Mouse (Mus musculus): ENCODE data around the gene Lpin1. TPM values are rescaled to one million over a fixed set of nuclear protein-coding genes. Genes with fewer than 3 reads are reported as not detected.

Lpin1 gene
- polyA plus RNA-seq, 1 experiment = 258 TPM

DNA sequence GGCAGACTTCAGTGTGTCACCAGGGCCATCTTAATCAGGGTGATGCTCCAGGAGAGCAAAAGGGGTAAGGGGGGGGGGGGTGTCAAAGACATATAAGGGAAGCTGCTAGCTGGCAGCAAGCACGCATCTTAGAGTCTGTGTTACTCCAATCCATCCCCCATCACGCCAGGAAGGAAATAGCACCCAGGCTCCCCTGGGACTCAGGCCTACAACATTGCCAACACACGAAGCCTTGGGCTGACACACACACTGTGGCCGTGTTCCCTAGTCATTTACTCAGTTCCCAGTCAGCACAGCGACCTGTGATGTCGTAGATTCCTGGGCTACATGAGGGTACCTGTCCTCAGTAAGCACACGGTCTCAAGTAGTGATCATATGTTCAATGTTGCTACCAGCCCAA lies 17.8 kb downstream of the Lpin1 start:
- Histone ChIP-seq H3K27ac (replicated peaks; ENCODE audit: low read depth, low read length) (peak overlapping the region; percentile 66), H3K4me3 (ENCODE audit: insufficient read depth, low read depth, low read length) (no peak overlapping the region), H3K4me1 (ENCODE audit: control insufficient read depth, insufficient read depth, insufficient read length, low read length) (peaks cover 14% of the 10 kb centered on the region)

DNA sequence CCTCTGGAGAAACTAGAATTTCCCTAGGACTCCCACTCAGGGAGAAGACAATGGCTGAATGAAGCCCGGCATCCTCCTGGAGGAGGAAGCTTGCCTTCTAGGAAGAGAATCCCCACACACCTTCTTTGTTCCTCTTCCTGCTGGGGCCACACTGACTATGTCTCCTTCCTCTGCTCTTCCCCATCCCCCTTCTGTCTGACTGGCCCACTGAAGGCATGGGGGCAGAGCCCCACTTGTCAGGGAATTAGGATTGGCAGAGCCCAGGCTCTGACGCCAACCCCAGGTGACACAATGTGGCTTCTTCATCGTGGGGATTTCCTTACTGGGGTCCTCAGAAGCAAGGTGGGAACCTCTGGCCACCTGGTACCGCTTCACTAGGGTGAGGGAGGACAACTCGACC lies 18.3 kb downstream of the Lpin1 start:
- Histone ChIP-seq H3K4me3 (ENCODE audit: insufficient read depth, low read depth, low read length) (0 out of 2 replicates have a peak overlapping the region, but pooled peaks have one; percentile 59), H3K27ac (replicated peaks; ENCODE audit: low read depth, low read length) (no peak overlapping the region), H3K4me1 (ENCODE audit: control insufficient read depth, insufficient read depth, insufficient read length, low read length) (peaks cover 14% of the 10 kb centered on the region)

DNA sequence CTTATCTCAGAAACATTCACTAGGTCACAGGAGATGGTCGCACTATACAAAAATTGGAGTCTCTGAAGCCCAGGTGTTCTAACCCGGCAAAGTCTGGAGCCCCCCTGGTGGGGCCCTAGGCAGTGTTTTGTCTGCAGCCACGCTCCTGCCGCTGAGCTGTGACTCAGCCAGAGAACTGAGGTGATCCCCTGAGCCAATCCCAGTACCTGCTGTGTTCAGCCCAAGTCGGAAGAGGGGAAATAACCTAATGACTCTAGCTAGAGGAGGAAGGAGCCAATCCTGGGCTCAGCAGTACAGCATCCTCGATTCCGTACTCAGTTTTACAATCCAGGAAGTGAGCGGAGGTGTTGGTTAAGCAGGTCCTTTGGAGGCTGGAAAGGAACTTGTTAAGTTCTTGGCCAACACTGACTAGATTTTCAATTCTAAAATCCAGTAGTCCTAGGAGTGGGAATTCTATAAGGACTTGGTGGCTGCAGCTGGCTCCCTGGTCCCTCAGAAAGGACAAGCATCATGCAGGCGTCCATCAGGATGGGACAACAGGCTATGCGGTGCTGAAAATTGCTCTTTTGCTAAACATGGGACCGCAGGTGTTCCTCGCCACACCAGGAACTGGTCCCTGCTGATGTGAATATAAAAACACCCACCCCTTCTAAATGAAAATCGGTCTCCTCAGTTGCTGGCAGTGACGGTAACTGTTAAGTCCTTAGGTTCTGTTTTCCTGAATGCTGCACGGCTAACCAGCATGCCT lies 19.1 kb downstream of the Lpin1 start:
- H3K4me1 ChIP-seq (ENCODE audit: control insufficient read depth, insufficient read depth, insufficient read length, low read length) = peaks cover 14% of the 10 kb centered on the region
- H3K4me3 ChIP-seq (ENCODE audit: insufficient read depth, low read depth, low read length) = peak overlapping the region; percentile 59
- H3K27ac ChIP-seq (replicated peaks; ENCODE audit: low read depth, low read length) = peak overlapping the region; percentile 20; the same call in 1 of the 2 replicates

DNA sequence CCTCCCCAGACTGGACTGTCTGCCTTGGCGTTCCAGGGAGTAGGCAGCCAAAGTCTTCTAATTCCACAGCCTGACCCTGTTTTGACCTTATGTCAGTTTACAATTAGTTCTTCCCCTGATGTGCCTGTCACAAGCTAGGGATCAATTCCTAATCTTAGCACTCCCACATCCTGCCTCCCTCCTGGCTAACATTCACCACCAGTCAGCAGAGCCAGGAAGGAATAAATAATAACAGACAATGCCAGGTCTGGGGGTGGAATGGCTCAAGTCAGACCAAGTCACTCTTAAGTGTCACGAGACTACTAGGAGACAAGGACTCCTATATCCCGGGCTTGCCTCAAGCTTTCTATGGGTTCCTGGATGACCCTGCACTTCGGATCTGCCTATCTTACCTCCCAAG lies 20.8 kb downstream of the Lpin1 start:
- H3K27ac ChIP-seq (replicated peaks; ENCODE audit: low read depth, low read length) = peak overlapping the region; percentile 40
- peaks cover 14% of the 10 kb centered on the region for H3K4me1 ChIP-seq (ENCODE audit: control insufficient read depth, insufficient read depth, insufficient read length, low read length)
- H3K4me3 ChIP-seq (ENCODE audit: insufficient read depth, low read depth, low read length) = no peak overlapping the region

DNA sequence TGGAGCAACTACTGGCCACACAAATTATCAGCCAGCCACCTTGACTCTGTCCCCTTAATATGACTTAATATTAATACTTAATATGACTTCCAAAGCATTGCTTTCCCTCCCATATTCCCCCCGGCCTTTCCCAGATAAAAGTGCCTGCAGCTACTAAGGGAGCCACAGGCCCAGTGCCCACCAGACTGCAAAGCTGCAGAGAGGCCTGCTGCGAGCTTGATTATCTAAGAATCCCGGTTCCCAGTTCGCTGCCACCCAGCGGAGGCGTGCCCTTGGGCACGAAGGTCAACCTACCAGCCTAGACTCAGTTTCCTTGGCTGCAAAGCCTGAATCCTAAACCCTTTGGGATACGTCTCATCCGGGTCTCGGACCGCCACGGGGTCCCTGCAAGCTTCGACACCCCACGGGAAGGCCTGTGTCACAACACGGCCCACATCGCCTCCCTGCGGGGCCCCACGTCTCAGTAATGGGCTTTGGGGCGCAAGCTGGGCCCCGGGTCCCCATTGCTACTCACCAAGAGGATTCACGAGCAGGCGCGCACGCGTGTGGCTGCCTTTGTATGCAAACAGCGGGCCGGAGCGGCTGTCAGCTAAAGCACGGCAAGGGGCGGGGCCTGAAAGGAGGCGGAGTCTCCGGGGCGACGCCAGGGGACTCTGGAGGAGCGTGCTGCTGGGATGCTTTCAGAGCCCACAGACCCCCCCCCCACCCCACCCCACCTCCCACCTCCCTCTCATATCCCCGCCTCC lies 21.4 kb downstream of the Lpin1 start:
- Histone ChIP-seq H3K4me3 (ENCODE audit: insufficient read depth, low read depth, low read length) (peak overlapping the region; percentile 99), H3K4me1 (ENCODE audit: control insufficient read depth, insufficient read depth, insufficient read length, low read length) (peaks cover 14% of the 10 kb centered on the region), H3K27ac (replicated peaks; ENCODE audit: low read depth, low read length) (peak overlapping the region; percentile 94)

DNA sequence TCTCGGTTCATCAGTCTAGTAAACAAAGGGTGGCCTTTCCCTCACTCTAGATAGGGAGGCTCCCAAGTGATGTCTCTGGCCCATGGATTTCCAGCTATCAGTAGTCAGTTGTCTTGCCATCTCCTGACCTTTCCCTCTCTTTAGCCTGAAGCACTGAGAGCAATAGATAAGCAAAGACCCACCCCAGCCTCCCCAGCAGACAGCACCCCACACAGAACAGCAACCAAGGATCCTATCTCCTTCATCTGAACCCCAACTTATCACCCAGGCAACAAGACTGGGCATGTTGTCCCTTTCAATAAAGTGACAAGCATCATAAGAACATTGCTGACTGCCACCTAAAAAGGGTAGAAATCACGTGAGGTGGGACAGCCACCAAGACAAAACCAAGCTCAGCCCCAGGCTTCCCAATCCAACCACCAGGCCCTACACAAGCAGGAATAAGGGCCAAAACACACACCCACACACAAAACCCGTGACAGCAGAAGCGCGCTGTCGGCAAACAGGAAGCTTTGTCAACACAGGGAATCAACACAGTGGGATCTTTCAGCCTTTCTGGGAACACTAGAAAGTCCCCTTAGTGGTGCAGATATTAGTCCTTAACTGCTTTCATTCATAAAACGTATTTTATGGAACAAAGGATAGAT lies 22.2 kb downstream of the Lpin1 start:
- Histone ChIP-seq H3K4me1 (ENCODE audit: control insufficient read depth, insufficient read depth, insufficient read length, low read length) (peaks cover 13% of the 10 kb centered on the region), H3K4me3 (ENCODE audit: insufficient read depth, low read depth, low read length) (peak overlapping the region; percentile 99), H3K27ac (replicated peaks; ENCODE audit: low read depth, low read length) (peak overlapping the region; percentile 94)

DNA sequence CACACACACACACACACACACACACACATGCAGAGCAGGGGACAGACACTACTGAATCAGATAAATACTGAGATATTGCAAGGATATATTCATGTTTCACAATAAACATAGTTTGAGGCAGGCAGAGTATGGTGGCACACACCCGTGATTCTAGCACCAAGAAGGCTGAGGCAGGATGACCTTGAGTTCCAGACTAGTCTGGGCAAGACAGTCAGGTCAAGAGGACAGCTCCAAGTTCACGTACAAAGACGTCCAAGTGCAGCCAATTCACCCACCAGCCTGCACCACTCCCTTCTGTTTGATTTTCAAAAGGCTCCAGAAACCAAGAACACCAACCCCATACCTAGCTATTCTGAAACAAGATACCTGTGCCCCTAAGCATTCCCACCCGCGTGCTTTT lies 23.0 kb downstream of the Lpin1 start:
- H3K4me3 ChIP-seq (ENCODE audit: insufficient read depth, low read depth, low read length) = peak overlapping the region; percentile 99
- peak overlapping the region; percentile 94 for H3K27ac ChIP-seq (replicated peaks; ENCODE audit: low read depth, low read length)
- peaks cover 7% of the 10 kb centered on the region for H3K4me1 ChIP-seq (ENCODE audit: control insufficient read depth, insufficient read depth, insufficient read length, low read length)

DNA sequence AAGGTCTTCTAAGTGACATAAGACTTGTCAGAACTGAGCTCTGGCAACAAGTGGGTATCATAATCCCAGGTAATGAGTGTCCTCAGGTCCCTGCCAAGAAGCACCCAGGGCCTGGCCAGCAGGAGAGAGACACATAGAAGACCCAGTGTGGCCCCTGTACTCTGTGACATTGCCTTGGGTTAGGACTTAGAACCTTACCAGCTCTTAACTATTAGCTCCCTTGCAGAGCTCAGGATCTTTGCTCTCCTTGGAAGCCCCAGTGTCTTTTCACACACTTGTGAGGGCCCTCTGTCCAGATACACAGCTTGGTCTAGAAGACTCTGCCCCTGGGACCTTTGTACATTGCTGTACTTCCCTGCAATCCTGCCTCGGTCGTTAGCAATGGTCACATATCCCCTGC lies 23.7 kb downstream of the Lpin1 start:
- Histone ChIP-seq H3K4me3 (ENCODE audit: insufficient read depth, low read depth, low read length) (peak overlapping the region; percentile 99), H3K4me1 (ENCODE audit: control insufficient read depth, insufficient read depth, insufficient read length, low read length) (peaks cover 5% of the 10 kb centered on the region), H3K27ac (replicated peaks; ENCODE audit: low read depth, low read length) (peak overlapping the region; percentile 94)

DNA sequence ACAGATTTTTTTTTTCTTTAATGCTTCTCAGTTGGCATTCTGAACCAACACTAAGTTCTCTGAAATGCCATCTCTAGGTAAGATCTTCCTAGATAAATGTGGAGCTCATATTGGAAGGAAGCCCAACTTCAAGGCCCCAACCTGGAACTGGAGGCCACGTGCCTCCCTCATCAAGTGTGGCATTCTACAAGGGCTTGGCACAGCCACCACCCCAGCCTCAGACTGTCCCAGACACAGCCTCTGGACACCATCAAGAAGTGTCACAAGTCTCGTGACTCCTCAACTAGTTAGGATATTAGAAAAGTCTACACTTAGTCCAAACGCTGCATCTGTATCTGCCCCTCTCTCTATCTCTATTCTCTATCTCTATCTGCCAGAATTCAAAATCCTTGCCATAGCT lies 25.8 kb downstream of the Lpin1 start:
- H3K4me3 ChIP-seq (ENCODE audit: insufficient read depth, low read depth, low read length) = peak overlapping the region; percentile 99
- peaks cover 6% of the 10 kb centered on the region for H3K4me1 ChIP-seq (ENCODE audit: control insufficient read depth, insufficient read depth, insufficient read length, low read length)
- H3K27ac ChIP-seq (replicated peaks; ENCODE audit: low read depth, low read length) = peak overlapping the region; percentile 63

DNA sequence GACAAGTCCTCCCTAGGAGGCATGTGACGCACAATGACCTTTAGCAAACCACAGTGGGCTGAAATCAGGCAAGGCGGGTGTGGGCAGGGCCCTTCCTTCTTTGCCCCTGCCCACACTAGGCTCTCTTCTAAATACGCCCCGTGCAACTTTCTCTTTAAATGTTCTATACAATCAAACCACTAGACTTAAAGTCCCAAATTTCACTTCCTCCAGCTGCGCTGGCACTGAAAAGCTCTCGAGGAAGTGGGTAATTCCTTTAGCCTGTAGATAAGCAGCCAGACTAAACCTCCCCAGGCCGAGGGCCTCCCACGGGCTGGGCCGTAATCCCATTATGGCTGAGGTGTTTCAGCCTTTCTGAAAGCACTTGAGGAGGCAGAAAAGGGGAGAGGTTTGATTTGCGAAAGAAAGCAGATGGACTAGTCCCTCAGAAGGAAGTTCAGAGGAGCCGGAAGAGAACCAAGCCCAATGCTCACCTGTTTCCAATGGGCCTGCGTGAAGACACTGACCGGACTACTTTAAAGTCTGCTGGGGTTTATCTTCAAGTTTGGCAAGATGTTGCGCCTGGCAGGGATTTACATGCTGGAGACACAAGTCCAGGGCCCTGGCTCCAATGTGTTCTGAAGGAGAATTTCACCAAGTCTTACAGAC lies 26.6 kb downstream of the Lpin1 start:
- peak overlapping the region; percentile 63 for H3K27ac ChIP-seq (replicated peaks; ENCODE audit: low read depth, low read length)
- peaks cover 6% of the 10 kb centered on the region for H3K4me1 ChIP-seq (ENCODE audit: control insufficient read depth, insufficient read depth, insufficient read length, low read length)
- H3K4me3 ChIP-seq (ENCODE audit: insufficient read depth, low read depth, low read length) = peak overlapping the region; percentile 99

DNA sequence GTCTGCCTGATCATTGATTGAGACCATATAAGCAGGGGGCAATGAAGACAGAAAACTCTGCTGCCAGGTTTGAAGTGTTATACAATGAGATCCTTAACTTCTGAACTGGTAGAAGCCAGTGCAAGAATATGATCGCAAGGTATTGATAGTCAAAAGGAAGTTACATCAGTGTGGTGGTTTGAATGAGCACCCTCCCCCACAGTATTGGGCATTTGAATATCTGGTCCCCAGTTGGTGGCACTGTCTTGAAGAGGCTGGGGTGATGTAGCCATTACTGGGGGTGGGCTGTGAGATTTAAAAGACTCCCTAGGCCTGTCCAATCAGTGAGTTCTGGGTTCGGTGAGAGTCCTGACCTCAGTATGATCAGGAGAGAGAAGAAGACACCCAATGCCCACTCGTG lies 27.5 kb downstream of the Lpin1 start:
- Histone ChIP-seq H3K4me3 (ENCODE audit: insufficient read depth, low read depth, low read length) (no peak overlapping the region), H3K27ac (replicated peaks; ENCODE audit: low read depth, low read length) (peak overlapping the region; percentile 63), H3K4me1 (ENCODE audit: control insufficient read depth, insufficient read depth, insufficient read length, low read length) (peaks cover 6% of the 10 kb centered on the region)

DNA sequence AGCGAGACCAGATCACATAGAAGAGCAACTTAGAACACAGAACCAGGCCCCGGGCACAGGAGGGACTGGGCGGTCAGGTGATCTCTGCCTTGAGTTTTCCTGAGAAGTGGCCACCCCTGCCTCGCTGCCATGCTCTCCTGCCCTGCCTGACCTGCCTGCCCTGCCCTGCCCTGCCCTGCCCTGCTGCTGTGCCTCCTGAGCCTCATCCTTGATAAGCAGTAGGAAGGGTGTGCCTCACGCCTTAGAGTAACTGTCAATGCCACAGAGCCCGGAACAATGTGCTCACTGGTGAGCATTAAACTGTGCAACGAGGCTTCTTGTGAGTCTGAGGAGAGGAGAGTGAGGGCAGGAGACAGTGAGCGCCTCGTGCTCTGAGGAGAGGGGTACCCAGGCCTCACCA lies 30.5 kb downstream of the Lpin1 start:
- peaks cover 6% of the 10 kb centered on the region for H3K4me1 ChIP-seq (ENCODE audit: control insufficient read depth, insufficient read depth, insufficient read length, low read length)
- H3K27ac ChIP-seq (replicated peaks; ENCODE audit: low read depth, low read length) = no peak overlapping the region
- H3K4me3 ChIP-seq (ENCODE audit: insufficient read depth, low read depth, low read length) = no peak overlapping the region

DNA sequence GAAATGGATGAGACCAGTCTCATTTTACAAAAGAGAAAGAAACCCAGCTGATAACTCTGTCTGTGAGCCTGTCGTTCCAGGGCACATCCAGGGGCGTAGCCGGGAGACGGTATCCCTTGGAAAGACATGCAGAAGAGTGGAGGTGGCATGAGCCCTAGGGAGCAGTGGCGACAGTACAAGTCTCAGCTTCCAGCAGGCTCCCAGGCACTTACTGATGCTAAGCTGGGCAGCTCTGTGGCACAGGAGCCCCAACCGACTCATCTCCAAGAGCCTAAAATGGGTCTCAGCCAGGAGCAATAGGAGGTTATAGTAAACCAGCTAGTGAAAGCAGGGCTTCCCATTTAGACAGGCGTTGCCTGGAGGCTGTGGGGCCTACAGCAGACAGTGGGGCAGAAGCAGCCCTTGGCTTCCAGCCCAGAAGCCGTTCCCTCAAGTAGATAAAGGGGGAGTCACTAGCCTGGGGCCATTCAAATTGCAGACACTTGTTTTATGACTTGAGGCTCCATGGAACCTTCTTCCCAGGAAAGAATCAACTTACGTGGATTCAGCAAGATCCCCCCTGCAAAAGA lies 33.0 kb downstream of the Lpin1 start:
- H3K4me3 ChIP-seq (ENCODE audit: insufficient read depth, low read depth, low read length) = no peak overlapping the region
- peaks cover 6% of the 10 kb centered on the region for H3K4me1 ChIP-seq (ENCODE audit: control insufficient read depth, insufficient read depth, insufficient read length, low read length)
- H3K27ac ChIP-seq (replicated peaks; ENCODE audit: low read depth, low read length) = no peak overlapping the region

DNA sequence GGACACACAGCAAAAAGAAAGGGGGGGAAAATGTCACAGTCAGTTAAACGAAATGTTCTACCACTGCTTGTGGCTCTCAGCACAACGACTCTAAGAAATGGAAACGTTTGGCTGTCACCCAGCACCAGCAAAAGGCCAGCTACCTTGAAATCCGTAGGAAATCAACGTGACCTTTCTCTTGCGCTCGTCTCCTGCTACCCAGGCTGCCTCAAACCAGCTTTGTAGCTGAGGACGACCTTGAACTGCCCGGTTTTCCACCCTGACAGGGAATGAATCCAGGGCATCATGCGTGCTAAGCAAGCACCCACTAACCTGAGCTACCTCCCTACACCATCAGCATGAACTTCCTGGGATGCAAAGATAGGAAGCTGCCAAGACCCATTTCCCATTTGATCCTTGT lies 39.5 kb downstream of the Lpin1 start:
- Histone ChIP-seq H3K27ac (replicated peaks; ENCODE audit: low read depth, low read length) (0 out of 2 replicates have a peak overlapping the region, but pooled peaks have one; percentile 5), H3K4me1 (ENCODE audit: control insufficient read depth, insufficient read depth, insufficient read length, low read length) (peaks cover 2% of the 10 kb centered on the region; the same call in 1 of the 2 replicates), H3K4me3 (ENCODE audit: insufficient read depth, low read depth, low read length) (no peak overlapping the region)

Data from brown adipose tissue, adult 24 weeks (tissue).